Mouse (Mus musculus) adrenal gland, postnatal 10 days (tissue): ENCODE measurements around the gene Hist1h2ae. TPM values are rescaled to one million over a fixed set of nuclear protein-coding genes. Genes with fewer than 3 reads are reported as not detected.

ENCODE experiments used
- DNase-seq: peaks from one replicate; pipeline ENCODE4 v3.0.0; 2021; ENCODE audit warnings: mixed read lengths
- microRNA-seq: library from miRNA; unstranded; fragments of <30 nt; microRNA quantifications from one replicate; pipeline ENCODE4 v1.2.0, GENCODE M21; 2021
- total RNA-seq, 2 experiments: library from RNA; stranded (reverse); gene quantifications; 2 replicates each; pipeline ENCODE4 v1.2.3; 2021

The Hist1h2ae gene
- total RNA-seq, 2 experiments from 2014 or later = 54.9 to 55.0 TPM

DNA sequence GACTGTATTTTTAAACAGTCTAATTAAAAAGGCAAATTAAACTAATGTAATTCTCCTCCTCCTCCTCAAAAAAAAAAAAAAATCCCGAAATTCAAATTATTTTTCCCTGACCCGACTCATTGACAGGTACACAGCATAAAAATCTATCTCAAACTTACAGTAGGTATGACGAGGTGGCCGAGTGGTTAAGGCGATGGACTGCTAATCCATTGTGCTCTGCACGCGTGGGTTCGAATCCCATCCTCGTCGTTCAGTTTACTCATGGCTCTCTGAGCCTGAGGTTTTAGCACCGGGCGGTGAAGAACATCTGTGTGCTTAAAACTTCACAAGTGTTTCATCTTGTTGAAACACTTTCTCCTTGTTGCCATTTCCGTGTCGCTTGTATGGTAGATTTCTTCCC is 49.3 kb downstream of the Hist1h2ae start:
- peak; percentile 86 for DNase-seq

Small RNA genes within 50 kb of the gene (microRNA-seq; reads per million reads assigned to microRNA genes)
- gene Gm44297 = not detected
- not detected for gene Gm44359
- 1.8 reads per million for gene Gm44394

Other genes with a start within 250 kb of the Hist1h2ae start
- 10 to 100 TPM; 18.9 to 26.9 TPM for gene Zfp322a, start 202.0 kb downstream of the Hist1h2ae start, total RNA-seq
- 1 to 10 TPM; 6.1 to 7.1 TPM for gene Abt1, start 147.4 kb downstream of the Hist1h2ae start, total RNA-seq
- under 1 TPM in 1 of 2 experiments, not detected in 1; 0.55 TPM for gene Btn1a1, start 105.3 kb downstream of the Hist1h2ae start, total RNA-seq
- gene Btn2a2, start 82.4 kb downstream of the Hist1h2ae start, total RNA-seq = not detected
- gene Hist1h4h, start 40.2 kb downstream of the Hist1h2ae start, total RNA-seq = 1,000 to 10,000 TPM in 1 of 2 experiments, 100 to 1,000 TPM in 1; 930 to 1,063 TPM
- 100 to 1,000 TPM; 261 to 325 TPM for gene Hist1h2af, start 37.3 kb downstream of the Hist1h2ae start, total RNA-seq
- gene Hist1h3g, start 35.8 kb downstream of the Hist1h2ae start, total RNA-seq = 10 to 100 TPM; 76.3 to 91.7 TPM
- 10 to 100 TPM; 20.9 to 25.4 TPM for gene Hist1h2bh, start 27.8 kb downstream of the Hist1h2ae start, total RNA-seq
- gene Hist1h3f, start 27.2 kb downstream of the Hist1h2ae start, total RNA-seq = 100 to 1,000 TPM in 1 of 2 experiments, 10 to 100 TPM in 1; 93.2 to 104 TPM
- 100 to 1,000 TPM; 529 to 619 TPM for gene Hist1h4f, start 19.6 kb downstream of the Hist1h2ae start, total RNA-seq
- 10 to 100 TPM; 27.8 to 32.6 TPM for gene Hist1h1d, start 18.0 kb downstream of the Hist1h2ae start, total RNA-seq
- 100 to 1,000 TPM; 246 to 271 TPM for gene Hist1h3e, start 8.9 kb downstream of the Hist1h2ae start, total RNA-seq
- 100 to 1,000 TPM; 395 to 462 TPM for gene Hist1h2bg, start 176 bp upstream of the Hist1h2ae start, total RNA-seq
- gene Hist1h2bf, start 3.0 kb upstream of the Hist1h2ae start, total RNA-seq = 100 to 1,000 TPM; 168 to 215 TPM
- 10 to 100 TPM; 47.4 to 49.2 TPM for gene Hist1h2ad, start 3.2 kb upstream of the Hist1h2ae start, total RNA-seq
- gene Hist1h3d, start 4.5 kb upstream of the Hist1h2ae start, total RNA-seq = 10 to 100 TPM; 38.0 to 43.5 TPM
- gene Hist1h4d, start 10.4 kb upstream of the Hist1h2ae start, total RNA-seq = 100 to 1,000 TPM; 294 to 310 TPM
- gene Hist1h2be, start 49.9 kb upstream of the Hist1h2ae start, total RNA-seq = 10 to 100 TPM; 27.7 to 32.2 TPM
- gene Hist1h1e, start 51.3 kb upstream of the Hist1h2ae start, total RNA-seq = 100 to 1,000 TPM; 180 to 217 TPM
- 1 to 10 TPM; 8.3 to 9.7 TPM for gene Hist1h2ac, start 112.7 kb upstream of the Hist1h2ae start, total RNA-seq
- 10 to 100 TPM; 76.4 to 77.6 TPM for gene Hist1h2bc, start 113.0 kb upstream of the Hist1h2ae start, total RNA-seq
- under 1 TPM; 0.69 to 0.88 TPM for gene Hist1h1t, start 124.6 kb upstream of the Hist1h2ae start, total RNA-seq
- gene Hist1h4c, start 127.2 kb upstream of the Hist1h2ae start, total RNA-seq = 100 to 1,000 TPM; 175 to 199 TPM
- gene Hfe, start 139.6 kb upstream of the Hist1h2ae start, total RNA-seq = 10 to 100 TPM; 23.3 to 31.0 TPM
- gene Hist1h1c, start 167.6 kb upstream of the Hist1h2ae start, total RNA-seq = 100 to 1,000 TPM; 366 to 432 TPM
- 100 to 1,000 TPM; 127 to 144 TPM for gene Hist1h3c, start 174.4 kb upstream of the Hist1h2ae start, total RNA-seq
- gene Hist1h2bb, start 175.5 kb upstream of the Hist1h2ae start, total RNA-seq = 100 to 1,000 TPM; 173 to 206 TPM
- 100 to 1,000 TPM; 281 to 334 TPM for gene Hist1h2ab, start 179.9 kb upstream of the Hist1h2ae start, total RNA-seq
- gene Hist1h3b, start 181.0 kb upstream of the Hist1h2ae start, total RNA-seq = 100 to 1,000 TPM; 390 to 424 TPM
- 100 to 1,000 TPM; 282 to 291 TPM for gene Hist1h4b, start 185.8 kb upstream of the Hist1h2ae start, total RNA-seq
- 100 to 1,000 TPM; 238 to 251 TPM for gene Hist1h4a, start 190.0 kb upstream of the Hist1h2ae start, total RNA-seq
- 100 to 1,000 TPM; 258 to 301 TPM for gene Hist1h3a, start 191.2 kb upstream of the Hist1h2ae start, total RNA-seq
- 100 to 1,000 TPM; 231 to 274 TPM for gene Hist1h1a, start 192.4 kb upstream of the Hist1h2ae start, total RNA-seq
- not detected for gene Trim38, start 198.7 kb upstream of the Hist1h2ae start, total RNA-seq
- 10 to 100 TPM; 16.2 to 33.8 TPM for gene Slc17a2, start 235.8 kb upstream of the Hist1h2ae start, total RNA-seq